Mouse (Mus musculus) CH12.LX (cell line): ENCODE results near the gene Cdk15.

Experiments used
- CTCF ChIP-seq, 2 experiments: IDR thresholded peaks in 1 of 2; conservative IDR thresholded peaks in 1 of 2; 2 replicates each; pipeline ENCODE4 v1.5.1; 2011 to 2012; ENCODE audit warnings: low read depth in 2 of 2, low read length in 2 of 2, improper control_type of control experiment in 1 of 2, inconsistent platforms in 1 of 2, mild to moderate bottlenecking in 1 of 2, moderate library complexity in 1 of 2
- EP300 ChIP-seq: IDR thresholded peaks from 2 replicates; pipeline ENCODE4 v1.6.1; 2011; ENCODE audit warnings: low read length, improper control_type of control experiment
- KAT2A ChIP-seq: IDR thresholded peaks from 2 replicates; pipeline ENCODE4 v1.6.1; 2012; ENCODE audit warnings: low read length, improper control_type of control experiment, inconsistent platforms; ENCODE audit not compliant: insufficient replicate concordance
- POLR2A ChIP-seq: IDR thresholded peaks from 2 replicates; pipeline ENCODE4 v1.6.1; 2011; ENCODE audit warnings: low read depth, mild to moderate bottlenecking, improper control_type of control experiment, low read length
- RAD21 ChIP-seq: IDR thresholded peaks from 2 replicates; pipeline ENCODE4 v1.6.1; 2011; ENCODE audit warnings: low read depth, mild to moderate bottlenecking, low read length, improper control_type of control experiment, moderate library complexity
- SMC3 ChIP-seq: IDR thresholded peaks from 2 replicates; pipeline ENCODE4 v1.6.1; 2011; ENCODE audit warnings: low read depth, low read length, improper control_type of control experiment
- TCF12 ChIP-seq: IDR thresholded peaks from 2 replicates; pipeline ENCODE4 v1.6.1; 2014; ENCODE audit warnings: low read depth, mild to moderate bottlenecking, inconsistent platforms, low read length, improper control_type of control experiment
- ZKSCAN1 ChIP-seq: IDR thresholded peaks from 2 replicates; pipeline ENCODE4 v1.6.1; 2012; ENCODE audit warnings: low read depth, inconsistent platforms, low read length, improper control_type of control experiment, borderline replicate concordance
- ZNF384 ChIP-seq: IDR thresholded peaks from 2 replicates; pipeline ENCODE4 v1.6.1; 2012; ENCODE audit warnings: low read depth, low read length, improper control_type of control experiment, inconsistent platforms

GRCm38 (mm10) chr1:59247602-59248001, 9.1 kb upstream of the Cdk15 start:
- TF ChIP-seq EP300 (no peak), CTCF (conservative IDR thresholded peaks at IDR 0.05 in 1 of 2, IDR thresholded peaks at IDR 0.05 in 1 of 2; ENCODE audit: low read depth in 2 of 2, low read length in 2 of 2) (peak; percentile 45 to 86; a peak in 3 of 4 replicates), SMC3 (peak; percentile 83), RAD21 (peak; percentile 89), ZNF384 (no peak), ZKSCAN1 (no peak), KAT2A (no peak), POLR2A (no peak), TCF12 (no peak)
